Mouse (Mus musculus): Measurements from ENCODE around the gene Cd7.

Gene Cd7

DNA sequence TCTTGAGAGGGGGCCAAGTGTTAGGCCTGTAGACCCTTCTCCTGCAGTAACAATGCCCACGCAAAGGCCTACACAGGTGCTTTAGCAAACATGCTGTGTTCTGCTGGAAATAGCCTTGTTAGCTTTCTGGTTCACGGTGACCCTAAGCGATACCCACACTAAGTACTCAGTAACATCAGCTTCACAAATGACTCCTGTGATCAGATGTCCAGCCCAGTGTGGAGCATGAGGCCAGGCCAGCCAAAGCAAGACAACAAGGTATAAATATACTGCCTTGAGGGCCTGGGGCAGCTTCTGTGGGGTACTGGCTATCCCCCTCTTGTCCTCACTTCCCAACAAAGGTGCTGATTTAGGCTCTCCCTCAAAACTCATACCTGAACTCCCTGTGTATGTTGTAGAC, 46.1 kb downstream of the Cd7 start:
- in situ Hi-C loops (cut with MboI, MseI) = no loop called here

DNA sequence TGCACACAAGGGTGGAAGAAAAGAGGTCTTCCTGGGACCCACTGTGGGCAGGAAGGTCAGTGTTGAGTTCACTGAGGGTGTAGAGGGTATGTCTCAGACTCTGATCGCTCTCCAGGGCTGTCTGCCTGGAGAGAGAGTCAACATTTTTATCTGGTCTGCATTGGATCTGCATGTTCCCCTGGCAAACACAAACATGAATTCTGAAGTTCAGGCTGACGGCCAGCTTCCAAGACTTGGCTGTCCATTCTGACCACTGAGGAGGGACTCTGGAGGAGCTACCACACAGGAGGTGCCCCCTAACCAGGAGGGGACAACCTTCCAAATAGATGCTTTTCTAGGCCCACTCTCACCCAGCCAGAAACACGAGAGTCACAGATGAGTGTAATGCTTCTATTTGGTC, 47.4 kb downstream of the Cd7 start:
- in situ Hi-C loops (cut with MboI, MseI) = no loop called here

DNA sequence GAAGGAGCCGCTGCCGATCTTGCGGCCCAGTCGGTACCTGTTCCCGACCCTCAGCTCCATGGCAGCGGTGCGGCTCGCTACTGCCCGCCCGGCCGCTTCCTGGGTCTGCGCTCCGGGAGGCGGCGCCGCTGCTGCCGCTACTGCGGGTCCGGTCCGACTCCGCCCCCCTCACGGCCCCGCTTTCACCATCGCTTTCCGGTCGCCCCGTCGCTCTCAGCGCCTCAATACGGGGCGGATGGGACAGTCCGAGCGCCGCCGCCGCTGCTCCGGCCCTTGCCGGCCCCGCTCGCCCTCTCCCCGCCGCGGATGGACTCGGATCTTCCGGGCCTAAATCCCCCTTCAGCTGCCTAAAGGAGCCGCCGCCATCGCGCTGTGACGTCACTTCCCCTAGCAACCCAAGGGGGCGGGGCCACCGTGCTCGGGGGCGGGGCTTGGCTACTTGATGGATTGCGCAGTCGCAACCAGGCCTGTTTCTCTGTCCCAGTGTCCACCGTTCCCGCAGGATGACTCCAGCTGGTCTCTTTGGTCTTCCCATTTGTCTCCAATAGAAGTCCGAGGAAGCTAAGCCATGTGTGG, 48.2 kb downstream of the Cd7 start, which contains the start of gene Csnk1d:
Gene Csnk1d (minus strand): TSS at position 380 of the 576 bp plus-strand sequence.
- in situ Hi-C loops (cut with MboI, MseI) = no loop called here

DNA sequence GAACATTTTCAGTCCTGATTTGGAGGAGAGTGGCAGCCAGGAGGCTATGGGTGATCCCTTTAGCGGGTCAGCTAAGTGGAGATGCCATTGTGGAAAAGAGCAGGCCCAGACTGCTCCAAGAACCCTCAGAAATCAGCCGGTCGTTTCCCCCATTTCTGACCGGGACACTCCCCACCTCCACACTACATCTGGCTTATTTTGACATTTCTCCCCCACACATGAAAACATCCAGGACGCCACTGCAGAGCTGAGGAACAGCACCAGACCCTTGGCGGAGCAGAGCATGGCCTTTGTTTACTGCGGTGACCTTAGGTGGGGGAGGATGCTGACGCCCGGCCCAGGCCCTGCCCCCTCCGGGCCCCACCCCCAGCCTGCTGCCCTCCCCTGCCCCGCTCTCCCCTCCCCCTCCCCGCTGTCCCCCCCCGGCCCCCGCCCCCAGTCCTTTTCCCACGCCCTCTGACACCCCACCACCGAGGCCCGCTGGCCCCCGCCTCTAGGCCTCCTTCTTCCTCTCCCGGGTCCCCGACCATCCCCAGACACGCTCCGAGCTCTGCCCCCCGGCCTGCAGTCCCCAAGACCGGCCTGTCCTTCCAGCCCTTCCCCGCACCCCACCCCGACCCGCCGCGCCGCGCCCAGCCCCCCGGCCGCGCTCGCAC, 49.0 kb downstream of the Cd7 start:
- in situ Hi-C loops (cut with MboI, MseI) = no loop called here

DNA sequence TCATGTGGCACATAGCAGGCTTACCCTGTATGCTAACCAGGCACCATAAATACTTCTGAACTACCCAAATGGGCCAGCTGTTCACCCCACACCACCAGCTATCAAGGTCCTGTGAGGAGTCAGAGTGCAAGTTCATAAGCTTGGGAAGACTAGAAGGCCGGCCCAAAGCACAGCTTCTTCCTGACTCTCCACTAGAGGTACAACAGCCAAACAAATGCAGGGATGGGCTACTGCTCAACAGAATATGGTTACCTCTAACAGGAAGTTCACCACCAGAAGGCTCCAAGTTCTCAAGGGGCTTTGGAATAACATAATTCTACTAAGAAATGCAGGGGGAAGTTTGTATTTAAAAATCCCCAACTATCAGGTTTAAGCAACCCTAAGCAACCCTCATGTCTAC, 49.7 kb downstream of the Cd7 start:
- in situ Hi-C loops (cut with MboI, MseI) = no loop called here

DNA sequence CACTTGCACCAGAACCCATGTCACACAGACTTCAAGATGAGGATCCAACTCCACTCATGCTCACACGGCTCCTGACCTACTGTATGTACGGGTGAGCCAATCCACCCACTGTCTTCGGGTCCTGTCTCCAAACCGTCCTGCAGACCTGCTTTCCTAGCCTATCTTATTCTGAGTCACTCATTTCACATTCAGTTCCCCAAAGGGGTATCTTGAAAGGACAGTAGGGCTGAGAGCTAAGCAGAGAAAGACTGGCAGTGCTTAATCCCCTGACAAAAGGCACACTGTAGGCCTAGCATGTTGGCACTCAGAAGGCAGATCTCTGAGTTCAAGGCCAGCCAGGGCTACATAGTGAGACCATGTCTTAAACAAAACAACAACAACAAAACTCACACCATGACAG, 50.8 kb downstream of the Cd7 start:
- in situ Hi-C loops (cut with MboI, MseI) = no loop called here

DNA sequence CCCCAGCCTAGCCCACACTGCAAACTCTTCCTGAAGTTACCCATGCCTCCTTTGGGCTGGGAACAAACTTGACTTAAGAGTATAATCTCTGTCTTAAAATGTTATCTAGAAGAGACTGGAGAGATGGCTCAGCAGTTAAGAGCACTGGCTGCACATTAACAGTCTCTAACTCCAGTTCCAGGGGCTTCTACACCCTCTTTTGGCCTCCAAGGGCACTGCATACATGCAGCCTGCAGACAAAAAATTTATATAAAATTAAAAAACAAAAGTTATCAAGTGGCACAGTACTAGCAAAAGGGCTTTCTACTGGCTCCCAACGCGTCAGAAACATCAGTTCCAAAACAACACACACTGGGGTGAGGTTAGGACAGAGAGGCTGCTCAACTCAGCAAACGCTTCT, 51.6 kb downstream of the Cd7 start:
- in situ Hi-C loops (cut with MboI, MseI) = no loop called here
